19 mouse cellular contexts compared by ENCODE assay signal in genomic region chr16:6840461-6840860, GRCm38 (mm10).
DNase-seq lines count a peak whose midpoint lies in the region; ATAC-seq and TF ChIP-seq lines count a peak whose summit lies in the region.
"Had no signal": no experiment of that assay in that cellular context is flagged by ENCODE, and none has a peak within 500 bp of the region (broad histone marks: within the 10 kb centered on the region; RNA-seq: fewer than 3 reads in every experiment).

No protein-coding gene starts in this region.

- no peak overlapping the region for H3K9ac ChIP-seq in hindbrain, embryonic 11.5 days (ENCODE audit: low read depth, low read length)
- H3K9ac ChIP-seq in midbrain, embryonic 16.5 days (ENCODE audit: low read depth, low read length) = peak overlapping the region; percentile 28; the same call in 1 of the 2 replicates
- H3K9ac ChIP-seq: embryonic facial prominence, embryonic 15.5 days; limb, embryonic 13.5 days; liver, embryonic 14.5 days; lung, embryonic 15.5 days had no signal

- H3K4me1 ChIP-seq in hindbrain, embryonic 10.5 days (replicated peaks) = peaks cover 34% of the 10 kb centered on the region
- no peaks in the 10 kb centered on the region; the same call in 1 of the 2 replicates for H3K4me1 ChIP-seq in hindbrain, embryonic 11.5 days (replicated peaks; ENCODE audit: control insufficient read depth, insufficient read depth, low read length)
- no peaks in the 10 kb centered on the region; the same call in 1 of the 2 replicates for H3K4me1 ChIP-seq in testis, adult 2 months (ENCODE audit: control insufficient read depth, insufficient read depth, low read length)
- peaks cover 20% of the 10 kb centered on the region for H3K4me1 ChIP-seq in midbrain, embryonic 16.5 days (ENCODE audit: control insufficient read depth, insufficient read depth, low read length)
- peaks cover 31% of the 10 kb centered on the region for H3K4me1 ChIP-seq in embryonic facial prominence, embryonic 10.5 days
- peaks cover 14% of the 10 kb centered on the region for H3K4me1 ChIP-seq in limb, embryonic 10.5 days
- H3K4me1 ChIP-seq: embryonic facial prominence, embryonic 15.5 days; lung, embryonic 15.5 days had no signal

- H3K4me3 ChIP-seq in hindbrain, embryonic 10.5 days = no peak overlapping the region
- H3K4me3 ChIP-seq in hindbrain, embryonic 11.5 days (ENCODE audit: low read depth, low read length) = no peak overlapping the region
- no peak overlapping the region for H3K4me3 ChIP-seq in testis, adult 2 months (ENCODE audit: control insufficient read depth, low read depth, low read length)
- peak overlapping the region; percentile 1; the same call in 1 of the 2 replicates for H3K4me3 ChIP-seq in midbrain, embryonic 16.5 days (ENCODE audit: low read depth, low read length)
- no peak overlapping the region for H3K4me3 ChIP-seq in embryonic facial prominence, embryonic 10.5 days
- no peak overlapping the region for H3K4me3 ChIP-seq in limb, embryonic 10.5 days
- H3K4me3 ChIP-seq: embryonic facial prominence, embryonic 15.5 days; limb, embryonic 13.5 days; lung, embryonic 15.5 days had no signal

- no peaks in the 10 kb centered on the region for H3K36me3 ChIP-seq in hindbrain, embryonic 10.5 days
- no peaks in the 10 kb centered on the region for H3K36me3 ChIP-seq in hindbrain, embryonic 11.5 days (ENCODE audit: control insufficient read depth, insufficient read depth, low read length)
- H3K36me3 ChIP-seq in testis, adult 2 months (ENCODE audit: control insufficient read depth, insufficient read depth, low read length) = no peaks in the 10 kb centered on the region
- no peaks in the 10 kb centered on the region for H3K36me3 ChIP-seq in midbrain, embryonic 16.5 days (ENCODE audit: control insufficient read depth, insufficient read depth, low read length)
- H3K36me3 ChIP-seq in embryonic facial prominence, embryonic 10.5 days (replicated peaks) = no peaks in the 10 kb centered on the region
- H3K36me3 ChIP-seq in limb, embryonic 10.5 days = no peaks in the 10 kb centered on the region
- H3K36me3 ChIP-seq: embryonic facial prominence, embryonic 15.5 days; G1E; limb, embryonic 13.5 days; lung, embryonic 15.5 days had no signal

- no peak for DNase-seq in hindbrain, embryonic 10.5 days (ENCODE audit: low spot score)
- no peak for DNase-seq in hindbrain, embryonic 11.5 days (ENCODE audit: low spot score)
- no peak for DNase-seq in testis, postnatal 10 days (ENCODE audit: low spot score)
- DNase-seq in embryonic facial prominence, embryonic 10.5 days (ENCODE audit: low spot score) = no peak
- DNase-seq in limb, embryonic 10.5 days (ENCODE audit: low spot score) = no peak
- DNase-seq: adrenal gland, postnatal 10 days; cerebellum, postnatal 10 days; gastrocnemius, postnatal 25 days; lung, postnatal 4 days; right cerebral cortex, adult 18-20 months; thymus, postnatal 25 days had no signal

- H3K4me2 ChIP-seq in hindbrain, embryonic 11.5 days (replicated peaks; ENCODE audit: low read depth, low read length) = no peak overlapping the region
- H3K4me2 ChIP-seq in midbrain, embryonic 16.5 days (ENCODE audit: low read length) = peak overlapping the region; percentile 28
- H3K4me2 ChIP-seq: embryonic facial prominence, embryonic 15.5 days; limb, embryonic 13.5 days; lung, embryonic 15.5 days had no signal

- H3K27ac ChIP-seq in hindbrain, embryonic 10.5 days = peak overlapping the region; percentile 35; the same call in 1 of the 2 replicates
- H3K27ac ChIP-seq in hindbrain, embryonic 11.5 days (ENCODE audit: low read depth, low read length) = no peak overlapping the region
- peak overlapping the region; percentile 64 for H3K27ac ChIP-seq in testis, adult 2 months (ENCODE audit: control insufficient read depth, insufficient read depth, low read depth, low read length)
- H3K27ac ChIP-seq in midbrain, embryonic 16.5 days (ENCODE audit: low read length) = peak overlapping the region; percentile 60
- no peak overlapping the region for H3K27ac ChIP-seq in embryonic facial prominence, embryonic 10.5 days (replicated peaks)
- H3K27ac ChIP-seq in limb, embryonic 10.5 days = no peak overlapping the region
- H3K27ac ChIP-seq: embryonic facial prominence, embryonic 15.5 days; limb, embryonic 13.5 days; liver, embryonic 14.5 days; lung, embryonic 15.5 days had no signal

- no peaks in the 10 kb centered on the region for H3K9me3 ChIP-seq in hindbrain, embryonic 10.5 days
- no peaks in the 10 kb centered on the region for H3K9me3 ChIP-seq in hindbrain, embryonic 11.5 days (ENCODE audit: control insufficient read depth, low read length)
- H3K9me3 ChIP-seq in midbrain, embryonic 16.5 days (replicated peaks; ENCODE audit: control insufficient read depth, low read length, poor library complexity, severe bottlenecking) = no peaks in the 10 kb centered on the region
- no peaks in the 10 kb centered on the region for H3K9me3 ChIP-seq in embryonic facial prominence, embryonic 10.5 days
- H3K9me3 ChIP-seq in limb, embryonic 10.5 days (replicated peaks) = no peaks in the 10 kb centered on the region
- H3K9me3 ChIP-seq: embryonic facial prominence, embryonic 15.5 days; limb, embryonic 13.5 days; lung, embryonic 15.5 days had no signal

- ATAC-seq in hindbrain, embryonic 11.5 days (ENCODE audit: low FRiP score) = no peak
- no peak for ATAC-seq in midbrain, embryonic 16.5 days
- ATAC-seq: activated CD4-positive, CD25-positive, alpha-beta regulatory T cell, adult 4 months had no signal

- TF ChIP-seq CTCF in testis, adult 2 months (IDR thresholded peaks at IDR 0.05; ENCODE audit: control insufficient read depth, insufficient read depth, insufficient replicate concordance, low read depth, low read length) = no peak

- 73% methylated on average over 7 of the region's 7 CpGs for WGBS in hindbrain, embryonic 10.5 days
- WGBS in hindbrain, embryonic 11.5 days = 71% methylated on average over 7 of the region's 7 CpGs
- WGBS in midbrain, embryonic 16.5 days = 51% methylated on average over 7 of the region's 7 CpGs
- 77% methylated on average over 7 of the region's 7 CpGs for WGBS in embryonic facial prominence, embryonic 10.5 days
- 80% methylated on average over 7 of the region's 7 CpGs for WGBS in limb, embryonic 10.5 days

- H3K27me3 ChIP-seq in hindbrain, embryonic 10.5 days (ENCODE audit: insufficient read depth, poor library complexity, severe bottlenecking) = peaks cover 5% of the 10 kb centered on the region; the same call in 1 of the 2 replicates
- H3K27me3 ChIP-seq in hindbrain, embryonic 11.5 days (ENCODE audit: control insufficient read depth, insufficient read depth, low read length) = no peaks in the 10 kb centered on the region
- no peaks in the 10 kb centered on the region for H3K27me3 ChIP-seq in testis, adult 2 months (ENCODE audit: control insufficient read depth, insufficient read depth, low read length)
- no peaks in the 10 kb centered on the region for H3K27me3 ChIP-seq in midbrain, embryonic 16.5 days (ENCODE audit: control insufficient read depth, insufficient read depth, low read depth, low read length)
- H3K27me3 ChIP-seq in embryonic facial prominence, embryonic 10.5 days (replicated peaks; ENCODE audit: low read depth, poor library complexity, severe bottlenecking) = no peaks in the 10 kb centered on the region
- no peaks in the 10 kb centered on the region for H3K27me3 ChIP-seq in limb, embryonic 10.5 days (ENCODE audit: low read depth, poor library complexity, severe bottlenecking)
- H3K27me3 ChIP-seq: embryonic facial prominence, embryonic 15.5 days; limb, embryonic 13.5 days; lung, embryonic 15.5 days had no signal

- no peak for TF ChIP-seq POLR2A in testis, adult 2 months (IDR thresholded peaks at IDR 0.05; ENCODE audit: control insufficient read depth, low read depth, low read length)

Comparison
In these comparisons a context has a peak if more than half of its experiments do, and no peak if none do; other contexts are left out.
1. H3K27ac ChIP-seq: peak in hindbrain, embryonic 10.5 days (single experiment), testis, adult 2 months (single experiment) and midbrain, embryonic 16.5 days (single experiment); none in hindbrain, embryonic 11.5 days (single experiment), embryonic facial prominence, embryonic 10.5 days (single experiment) and limb, embryonic 10.5 days (single experiment).